ENCODE assay signal across 12 mouse cellular contexts in genomic region chr4:117645031-117645435, GRCm38 (mm10). TPM values are rescaled to one million over a fixed set of nuclear protein-coding genes. Genes with fewer than 3 reads are reported as not detected.
DNase-seq lines count a peak whose midpoint lies in the region; ATAC-seq lines count a peak whose summit lies in the region.
"Had no signal": no experiment of that assay in that cellular context is flagged by ENCODE, and none has a peak within 500 bp of the region (broad histone marks: within the 10 kb centered on the region; RNA-seq: fewer than 3 reads in every experiment).

No protein-coding gene starts in this region.

- H3K9ac ChIP-seq in hindbrain, embryonic 14.5 days = peak overlapping the region; percentile 41; the same call in 1 of the 2 replicates
- peak overlapping the region; percentile 32; the same call in 1 of the 2 replicates for H3K9ac ChIP-seq in neural tube, embryonic 15.5 days (replicated peaks)
- H3K9ac ChIP-seq: embryonic facial prominence, embryonic 13.5 days; lung, embryonic 14.5 days had no signal

- ATAC-seq in hindbrain, embryonic 14.5 days (ENCODE audit: low FRiP score) = peak; percentile 66
- ATAC-seq in neural tube, embryonic 15.5 days (ENCODE audit: low FRiP score) = peak; percentile 76; the same call in 1 of the 2 replicates
- ATAC-seq: Patski had no signal

- peak overlapping the region; percentile 86 for H3K27ac ChIP-seq in hindbrain, embryonic 14.5 days
- peak overlapping the region; percentile 74 for H3K27ac ChIP-seq in neural tube, embryonic 15.5 days (replicated peaks)
- H3K27ac ChIP-seq: embryonic facial prominence, embryonic 13.5 days had no signal

- no peak overlapping the region for H3K4me3 ChIP-seq in hindbrain, embryonic 14.5 days (replicated peaks; ENCODE audit: low read length)
- no peak overlapping the region for H3K4me3 ChIP-seq in neural tube, embryonic 15.5 days (replicated peaks)
- H3K4me3 ChIP-seq: embryonic facial prominence, embryonic 13.5 days had no signal

- peak overlapping the region; percentile 42 for H3K4me2 ChIP-seq in hindbrain, embryonic 14.5 days (replicated peaks)
- peak overlapping the region; percentile 35 for H3K4me2 ChIP-seq in neural tube, embryonic 15.5 days
- H3K4me2 ChIP-seq: embryonic facial prominence, embryonic 13.5 days; lung, embryonic 14.5 days had no signal

- no peaks in the 10 kb centered on the region for H3K9me3 ChIP-seq in hindbrain, embryonic 14.5 days (ENCODE audit: control insufficient read depth, low read length)
- no peaks in the 10 kb centered on the region for H3K9me3 ChIP-seq in neural tube, embryonic 15.5 days (replicated peaks)
- H3K9me3 ChIP-seq: embryonic facial prominence, embryonic 13.5 days had no signal

- no peaks in the 10 kb centered on the region for H3K27me3 ChIP-seq in hindbrain, embryonic 14.5 days (ENCODE audit: control insufficient read depth, insufficient read depth, low read length)
- peaks cover 2% of the 10 kb centered on the region; the same call in 1 of the 2 replicates for H3K27me3 ChIP-seq in neural tube, embryonic 15.5 days (replicated peaks)
- H3K27me3 ChIP-seq: embryonic facial prominence, embryonic 13.5 days; Patski had no signal

- H3K4me1 ChIP-seq in hindbrain, embryonic 14.5 days (replicated peaks; ENCODE audit: control insufficient read depth, insufficient read depth, low read length) = peaks cover 49% of the 10 kb centered on the region
- H3K4me1 ChIP-seq in neural tube, embryonic 15.5 days = peaks cover 51% of the 10 kb centered on the region

- peak; percentile 34 for DNase-seq in layer of hippocampus, adult 9-11 months
- no peak for DNase-seq in layer of hippocampus, adult 18-20 months (ENCODE audit: low spot score in 2 of 2)
- peak; percentile 81 to 89 for DNase-seq in cerebellum, postnatal 36 days
- peak; percentile 72 for DNase-seq in hindbrain, embryonic 14.5 days (ENCODE audit: low spot score)
- DNase-seq in heart, postnatal 14 days = no peak
- DNase-seq in adrenal gland, adult 2 months = no peak
- no peak for DNase-seq in adrenal gland, adult 18-20 months (ENCODE audit: low spot score in 2 of 2)
- DNase-seq: lung, embryonic 14.5 days; right cerebral cortex, postnatal 25 days had no signal

- intact Hi-C loops in heart, postnatal 14 days (cut with DNase I) = no loop called here

- 14% methylated on average over 22 of the region's 22 CpGs for WGBS in hindbrain, embryonic 14.5 days
- 16% methylated on average over 22 of the region's 22 CpGs for WGBS in neural tube, embryonic 15.5 days

- 0 out of 2 replicates have a peak, but pooled peaks cover 4% of the 10 kb centered on the region for H3K36me3 ChIP-seq in hindbrain, embryonic 14.5 days (replicated peaks; ENCODE audit: control insufficient read depth, insufficient read depth)
- H3K36me3 ChIP-seq in neural tube, embryonic 15.5 days = peaks cover 2% of the 10 kb centered on the region; the same call in 1 of the 2 replicates

RNA-seq across cellular contexts. Expression of gene Dmap1, which starts 37.0 kb away (rescaled TPM):
- 10 to 100 TPM; 37.5 to 38.2 TPM for total RNA-seq in layer of hippocampus, adult 18-20 months (2021)
- polyA plus RNA-seq in hindbrain, embryonic 14.5 days (2014; fragmentation: Nextera tagmentation; extraction: Ambion mirVana) = 82.0 and 85.4 TPM in 2 replicates
- 70.7 and 73.1 TPM in 2 replicates for polyA plus RNA-seq in neural tube, embryonic 15.5 days (2015; fragmentation: Nextera tagmentation; extraction: Ambion mirVana)
- total RNA-seq in heart, postnatal 14 days (2021) = 10 to 100 TPM; 16.6 to 19.2 TPM
- 10 to 100 TPM; 19.5 to 28.0 TPM for total RNA-seq in adrenal gland, adult 2 months (2021)
- 15.4 and 19.4 TPM in 2 replicates for polyA plus RNA-seq in adrenal gland, adult 2 months (2012; rRNA removed)
- 10 to 100 TPM; 20.6 to 23.3 TPM for total RNA-seq in adrenal gland, adult 18-20 months (2021)

Comparison
In these comparisons a context has a peak if more than half of its experiments do, and no peak if none do; other contexts are left out.
1. DNase-seq: peak in layer of hippocampus, adult 9-11 months (single experiment), cerebellum, postnatal 36 days (2 of 2) and hindbrain, embryonic 14.5 days (single experiment); none in layer of hippocampus, adult 18-20 months (0 of 2), heart, postnatal 14 days (0 of 2), adrenal gland, adult 2 months (single experiment) and adrenal gland, adult 18-20 months (0 of 2).